Comparison of ENCODE assay signal across 19 mouse cellular contexts in the genomic region with DNA sequence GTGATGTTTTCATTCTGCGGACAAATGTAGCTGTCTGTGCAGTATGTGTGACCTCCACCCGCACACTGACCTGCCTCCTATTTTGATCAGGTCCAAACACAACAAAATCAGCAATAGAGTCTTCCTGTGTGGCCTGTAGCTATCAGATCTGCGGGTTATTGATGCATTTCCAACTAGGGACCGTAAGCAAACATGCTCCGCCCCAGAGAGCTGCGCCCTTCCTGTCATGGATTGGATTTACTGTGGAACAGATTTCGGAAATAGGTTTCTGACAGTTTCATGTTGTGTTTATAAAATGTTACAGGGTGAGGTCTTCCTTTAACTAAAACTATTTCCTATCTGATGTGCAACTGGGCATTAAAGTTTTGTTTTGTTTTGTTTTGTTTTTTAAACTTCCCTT.
DNase-seq lines count a peak whose midpoint lies in the region; ATAC-seq and TF ChIP-seq lines count a peak whose summit lies in the region.
"Had no signal": no experiment of that assay in that cellular context is flagged by ENCODE, and none has a peak within 500 bp of the region (broad histone marks: within the 10 kb centered on the region; RNA-seq: fewer than 3 reads in every experiment).

No protein-coding gene starts in this region.

- no peak overlapping the region for H3K9ac ChIP-seq in liver, adult 2 months (ENCODE audit: low read depth, low read length)
- H3K9ac ChIP-seq in liver, embryonic 12.5 days, result no peak overlapping the region
- H3K9ac ChIP-seq in kidney, embryonic 14.5 days (ENCODE audit: low read depth, low read length), result no peak overlapping the region
- no peak overlapping the region for H3K9ac ChIP-seq in midbrain, embryonic 14.5 days (replicated peaks; ENCODE audit: low read length)
- H3K9ac ChIP-seq: forebrain, embryonic 15.5 days; heart, embryonic 13.5 days; hindbrain, embryonic 14.5 days; liver, embryonic 14.5 days; neural tube, embryonic 12.5 days had no signal

- 75% methylated on average over 7 of the region's 7 CpGs for WGBS in liver, adult 2 months
- 79% methylated on average over 7 of the region's 7 CpGs for WGBS in liver, embryonic 12.5 days (ENCODE audit: insufficient replicate concordance)
- WGBS in kidney, embryonic 14.5 days, result 39% methylated on average over 7 of the region's 7 CpGs
- WGBS in midbrain, embryonic 14.5 days, result 89% methylated on average over 7 of the region's 7 CpGs

- no peaks in the 10 kb centered on the region for H3K27me3 ChIP-seq in liver, adult 2 months (ENCODE audit: control insufficient read depth, insufficient read depth, low read length)
- no peaks in the 10 kb centered on the region for H3K27me3 ChIP-seq in liver, embryonic 12.5 days (replicated peaks)
- H3K27me3 ChIP-seq in kidney, embryonic 14.5 days (ENCODE audit: control insufficient read depth, insufficient read depth, low read length), result no peaks in the 10 kb centered on the region
- no peaks in the 10 kb centered on the region for H3K27me3 ChIP-seq in midbrain, embryonic 14.5 days (ENCODE audit: control insufficient read depth, insufficient read depth, low read length)
- H3K27me3 ChIP-seq: forebrain, embryonic 15.5 days; heart, embryonic 13.5 days; megakaryocyte, embryonic 14.5 days; neural tube, embryonic 12.5 days had no signal

- TF ChIP-seq POLR2A in liver, adult 2 months (IDR thresholded peaks at IDR 0.05; ENCODE audit: extremely low read depth, insufficient read depth, low read length), result no peak

- no peak for DNase-seq in liver, adult 2 months (ENCODE audit: extremely low read depth, low read depth, low spot score)
- peak; percentile 45 to 65 for DNase-seq in kidney, postnatal 36 days
- DNase-seq in lung, postnatal 4 days, result peak; percentile 49 to 73
- DNase-seq in testis, postnatal 10 days (ENCODE audit: low spot score), result no peak
- DNase-seq in midbrain, embryonic 14.5 days, result no peak
- DNase-seq: adrenal gland, postnatal 10 days; cerebellum, postnatal 10 days; right cerebral cortex, postnatal 4 days; thymus, adult 2 months had no signal

- ATAC-seq in liver, embryonic 12.5 days, result no peak
- ATAC-seq in kidney, embryonic 14.5 days (ENCODE audit: low FRiP score, low TSS enrichment), result 0 out of 2 replicates have a peak, but pooled peaks have one; percentile 20
- no peak for ATAC-seq in midbrain, embryonic 14.5 days (ENCODE audit: low FRiP score, low TSS enrichment)
- ATAC-seq: forebrain, embryonic 15.5 days; intestine, embryonic 16.5 days had no signal

- H3K9me3 ChIP-seq in liver, embryonic 12.5 days (replicated peaks), result no peaks in the 10 kb centered on the region
- no peaks in the 10 kb centered on the region for H3K9me3 ChIP-seq in kidney, embryonic 14.5 days (ENCODE audit: control insufficient read depth, low read length)
- no peaks in the 10 kb centered on the region for H3K9me3 ChIP-seq in midbrain, embryonic 14.5 days (ENCODE audit: control insufficient read depth, low read length)
- H3K9me3 ChIP-seq: forebrain, embryonic 15.5 days; limb, embryonic 10.5 days; megakaryocyte, embryonic 14.5 days; neural tube, embryonic 12.5 days had no signal

- TF ChIP-seq CTCF in liver, adult 2 months (IDR thresholded peaks at IDR 0.05; ENCODE audit: low read depth, low read length), result no peak

- H3K36me3 ChIP-seq in liver, adult 2 months (ENCODE audit: control insufficient read depth, insufficient read depth, low read length), result peaks cover 7% of the 10 kb centered on the region; the same call in 1 of the 2 replicates
- H3K36me3 ChIP-seq in liver, embryonic 12.5 days, result peaks cover 31% of the 10 kb centered on the region
- no peaks in the 10 kb centered on the region; the same call in 1 of the 2 replicates for H3K36me3 ChIP-seq in kidney, embryonic 14.5 days (ENCODE audit: control insufficient read depth, insufficient read depth, low read length)
- no peaks in the 10 kb centered on the region for H3K36me3 ChIP-seq in midbrain, embryonic 14.5 days (ENCODE audit: control insufficient read depth, insufficient read depth, low read length)
- H3K36me3 ChIP-seq: forebrain, embryonic 15.5 days; neural tube, embryonic 12.5 days had no signal

- H3K4me1 ChIP-seq in liver, adult 2 months (ENCODE audit: control insufficient read depth, insufficient read depth, low read length), result no peaks in the 10 kb centered on the region
- H3K4me1 ChIP-seq in liver, embryonic 12.5 days, result no peaks in the 10 kb centered on the region; the same call in 1 of the 2 replicates
- peaks cover 11% of the 10 kb centered on the region; the same call in 1 of the 2 replicates for H3K4me1 ChIP-seq in kidney, embryonic 14.5 days (ENCODE audit: control insufficient read depth, insufficient read depth, low read length)
- H3K4me1 ChIP-seq in midbrain, embryonic 14.5 days (ENCODE audit: control insufficient read depth, insufficient read depth, low read length), result no peaks in the 10 kb centered on the region
- H3K4me1 ChIP-seq: forebrain, embryonic 15.5 days; neural tube, embryonic 12.5 days had no signal

- H3K4me2 ChIP-seq in liver, embryonic 12.5 days, result no peak overlapping the region
- H3K4me2 ChIP-seq in kidney, embryonic 14.5 days (replicated peaks; ENCODE audit: low read depth, low read length), result no peak overlapping the region; the same call in 1 of the 2 replicates
- H3K4me2 ChIP-seq in midbrain, embryonic 14.5 days (ENCODE audit: low read length), result no peak overlapping the region
- H3K4me2 ChIP-seq: forebrain, embryonic 15.5 days; heart, embryonic 13.5 days; hindbrain, embryonic 14.5 days; neural tube, embryonic 12.5 days had no signal

- H3K4me3 ChIP-seq in liver, adult 2 months (ENCODE audit: insufficient read depth, low read depth, low read length), result no peak overlapping the region
- no peak overlapping the region for H3K4me3 ChIP-seq in liver, embryonic 12.5 days
- H3K4me3 ChIP-seq in kidney, embryonic 14.5 days (ENCODE audit: low read length), result no peak overlapping the region
- no peak overlapping the region for H3K4me3 ChIP-seq in midbrain, embryonic 14.5 days (replicated peaks; ENCODE audit: low read depth, low read length)
- H3K4me3 ChIP-seq: forebrain, embryonic 15.5 days; heart, embryonic 13.5 days; limb, embryonic 10.5 days; megakaryocyte, embryonic 14.5 days; neural tube, embryonic 12.5 days had no signal

- no peaks in the 10 kb centered on the region for H3K79me2 ChIP-seq in liver, adult 2 months (ENCODE audit: control insufficient read depth, insufficient read depth, low read length)

- H3K27ac ChIP-seq in liver, adult 2 months (replicated peaks; ENCODE audit: insufficient read depth, low read depth, low read length), result peak overlapping the region; percentile 48; the same call in 1 of the 2 replicates
- H3K27ac ChIP-seq in liver, embryonic 12.5 days, result no peak overlapping the region; the same call in 1 of the 2 replicates
- no peak overlapping the region for H3K27ac ChIP-seq in kidney, embryonic 14.5 days (ENCODE audit: low read depth, low read length)
- H3K27ac ChIP-seq in midbrain, embryonic 14.5 days (replicated peaks; ENCODE audit: low read depth, low read length), result no peak overlapping the region
- H3K27ac ChIP-seq: forebrain, embryonic 15.5 days; heart, embryonic 13.5 days; hindbrain, embryonic 14.5 days; limb, embryonic 10.5 days; liver, embryonic 14.5 days; neural tube, embryonic 12.5 days had no signal

Comparison
In these comparisons a context has a peak if more than half of its experiments do, and no peak if none do; other contexts are left out.
1. DNase-seq: peak in kidney, postnatal 36 days (2 of 2) and lung, postnatal 4 days (2 of 2); none in liver, adult 2 months (single experiment), testis, postnatal 10 days (single experiment) and midbrain, embryonic 14.5 days (single experiment).